Mouse (Mus musculus): ENCODE data around the gene Casz1.

GRCm38 (mm10) chr4:148970742-148971141, 166.5 kb downstream of the Casz1 start:
- TF ChIP-seq GATA1 (IDR thresholded peaks at IDR 0.05; ENCODE audit: borderline replicate concordance, low read length) (no peak), FLI1 (IDR thresholded peaks at IDR 0.05; ENCODE audit: low read length) (no peak)
